ENCODE assay signal across 9 mouse cellular contexts in genomic region chr10:60280353-60280752, GRCm38 (mm10). TPM values are rescaled to one million over a fixed set of nuclear protein-coding genes. Genes with fewer than 3 reads are reported as not detected.
A peak's percentile ranks its signal among the peaks of the same experiment; 100 is the strongest.
DNase-seq lines count a peak whose midpoint lies in the region; ATAC-seq and TF ChIP-seq lines count a peak whose summit lies in the region.
"Had no signal": no experiment of that assay in that cellular context is flagged by ENCODE, and none has a peak within 500 bp of the region (broad histone marks: within the 10 kb centered on the region; RNA-seq: fewer than 3 reads in every experiment).

No protein-coding gene starts in this region.

- peaks cover 43% of the 10 kb centered on the region for H3K4me1 ChIP-seq in embryonic facial prominence, embryonic 14.5 days (ENCODE audit: control insufficient read depth, insufficient read depth, low read length)
- H3K4me1 ChIP-seq in intestine, postnatal 0 days (replicated peaks; ENCODE audit: control insufficient read depth, insufficient read depth, low read length): peaks cover 20% of the 10 kb centered on the region
- peaks cover 78% of the 10 kb centered on the region for H3K4me1 ChIP-seq in neural tube, embryonic 13.5 days (replicated peaks)

- DNase-seq in layer of hippocampus, adult 2 months (ENCODE audit: low spot score in 2 of 2): no peak
- no peak for DNase-seq in layer of hippocampus, adult 18-20 months (ENCODE audit: low spot score in 2 of 2)
- no peak for DNase-seq in embryonic facial prominence, embryonic 14.5 days (ENCODE audit: low spot score)
- no peak for DNase-seq in c-Kit-positive CD71-positive TER-119-positive erythroid progenitor cells, embryonic 14.5 days (ENCODE audit: low spot score)
- DNase-seq in layer of hippocampus, adult 9-10 months (ENCODE audit: low spot score): no peak
- DNase-seq: embryo, embryonic 11 days had no signal

- H3K4me2 ChIP-seq in embryonic facial prominence, embryonic 14.5 days (ENCODE audit: low read depth, low read length): peak overlapping the region; percentile 95
- peak overlapping the region; percentile 10; the same call in 1 of the 2 replicates for H3K4me2 ChIP-seq in intestine, postnatal 0 days (replicated peaks; ENCODE audit: low read depth)
- peak overlapping the region; percentile 84 for H3K4me2 ChIP-seq in neural tube, embryonic 13.5 days

- H3K27me3 ChIP-seq in embryonic facial prominence, embryonic 14.5 days (replicated peaks; ENCODE audit: control insufficient read depth, insufficient read depth, low read length): no peaks in the 10 kb centered on the region
- no peaks in the 10 kb centered on the region for H3K27me3 ChIP-seq in intestine, postnatal 0 days (replicated peaks; ENCODE audit: control insufficient read depth, insufficient read depth, low read length)
- no peaks in the 10 kb centered on the region for H3K27me3 ChIP-seq in neural tube, embryonic 13.5 days

- TF ChIP-seq CTCF in layer of hippocampus, adult 2 months (conservative IDR thresholded peaks at IDR 0.05): no peak
- no peak for TF ChIP-seq CTCF in intestine, postnatal 0 days (IDR thresholded peaks at IDR 0.05; ENCODE audit: low read depth)

- 90% methylated on average over 6 of the region's 6 CpGs for WGBS in embryonic facial prominence, embryonic 14.5 days
- 78% methylated on average over 6 of the region's 6 CpGs for WGBS in intestine, postnatal 0 days
- WGBS in neural tube, embryonic 13.5 days: 90% methylated on average over 6 of the region's 6 CpGs

- no peak for ATAC-seq in embryonic facial prominence, embryonic 14.5 days (ENCODE audit: low read depth)
- no peak for ATAC-seq in intestine, postnatal 0 days
- ATAC-seq in neural tube, embryonic 13.5 days (ENCODE audit: low read depth): no peak
- no peak for ATAC-seq in megakaryocyte progenitor cell, adult 5-6 weeks (replicated peaks; ENCODE audit: poor library complexity)

- H3K36me3 ChIP-seq in embryonic facial prominence, embryonic 14.5 days (ENCODE audit: control insufficient read depth, insufficient read depth, low read length): no peaks in the 10 kb centered on the region
- H3K36me3 ChIP-seq in intestine, postnatal 0 days (ENCODE audit: control insufficient read depth, insufficient read depth): no peaks in the 10 kb centered on the region; the same call in 1 of the 2 replicates
- peaks cover 3% of the 10 kb centered on the region; the same call in 1 of the 2 replicates for H3K36me3 ChIP-seq in neural tube, embryonic 13.5 days

- H3K4me3 ChIP-seq in layer of hippocampus, adult 2 months: peak overlapping the region; percentile 78
- 0 out of 2 replicates have a peak overlapping the region, but pooled peaks have one; percentile 3 for H3K4me3 ChIP-seq in embryonic facial prominence, embryonic 14.5 days (ENCODE audit: low read depth, low read length)
- H3K4me3 ChIP-seq in intestine, postnatal 0 days (ENCODE audit: low read depth, low read length): no peak overlapping the region
- peak overlapping the region; percentile 84; the same call in 1 of the 2 replicates for H3K4me3 ChIP-seq in neural tube, embryonic 13.5 days

- H3K9ac ChIP-seq in embryonic facial prominence, embryonic 14.5 days (ENCODE audit: low read depth, low read length): 0 out of 2 replicates have a peak overlapping the region, but pooled peaks have one; percentile 19
- no peak overlapping the region for H3K9ac ChIP-seq in intestine, postnatal 0 days (ENCODE audit: low read depth, low read length)
- no peak overlapping the region for H3K9ac ChIP-seq in neural tube, embryonic 13.5 days

- no peaks in the 10 kb centered on the region for H3K9me3 ChIP-seq in embryonic facial prominence, embryonic 14.5 days (ENCODE audit: control insufficient read depth, low read length)
- H3K9me3 ChIP-seq in intestine, postnatal 0 days (ENCODE audit: control insufficient read depth): no peaks in the 10 kb centered on the region
- no peaks in the 10 kb centered on the region for H3K9me3 ChIP-seq in neural tube, embryonic 13.5 days

- H3K27ac ChIP-seq in layer of hippocampus, adult 2 months: peak overlapping the region; percentile 99
- 0 out of 2 replicates have a peak overlapping the region, but pooled peaks have one; percentile 52 for H3K27ac ChIP-seq in embryonic facial prominence, embryonic 14.5 days (replicated peaks; ENCODE audit: low read depth, low read length)
- H3K27ac ChIP-seq in intestine, postnatal 0 days (ENCODE audit: low read depth, low read length): no peak overlapping the region
- no peak overlapping the region; the same call in 1 of the 2 replicates for H3K27ac ChIP-seq in neural tube, embryonic 13.5 days (replicated peaks)

RNA-seq across cellular contexts. Expression of gene Psap, which starts 2.9 kb away (rescaled TPM):
- total RNA-seq in layer of hippocampus, adult 2 months (2021): 1,000 to 10,000 TPM; 1,331 to 1,399 TPM
- total RNA-seq in layer of hippocampus, adult 18-20 months (2021): 1,000 to 10,000 TPM; 1,436 to 1,491 TPM
- polyA plus RNA-seq in embryonic facial prominence, embryonic 14.5 days (2014; fragmentation: Nextera tagmentation; extraction: Ambion mirVana): 124 and 134 TPM in 2 replicates
- 135 and 137 TPM in 2 replicates for polyA plus RNA-seq in intestine, postnatal 0 days (2015; fragmentation: Nextera tagmentation; extraction: Ambion mirVana)
- polyA plus RNA-seq in neural tube, embryonic 13.5 days (2015; fragmentation: Nextera tagmentation; extraction: Ambion mirVana): 136 and 140 TPM in 2 replicates
- 173 and 221 TPM in 2 replicates for total RNA-seq in megakaryocyte progenitor cell, adult 5-6 weeks (2015)
- 222 and 258 TPM in 2 replicates for total RNA-seq in megakaryocyte progenitor cell, adult 5-6 weeks (2017)

Comparison
In these comparisons a context has a peak if more than half of its experiments do, and no peak if none do; other contexts are left out.
1. H3K27ac ChIP-seq: peak in layer of hippocampus, adult 2 months (single experiment) and embryonic facial prominence, embryonic 14.5 days (single experiment); none in intestine, postnatal 0 days (single experiment) and neural tube, embryonic 13.5 days (single experiment).
2. H3K4me2 ChIP-seq: peak in every context shown above with its lines; median percentile 95 in embryonic facial prominence, embryonic 14.5 days; 84 in neural tube, embryonic 13.5 days; 10 in intestine, postnatal 0 days.
3. RNA of gene Psap, which starts 2.9 kb away (total RNA-seq): 1,436 to 1,491 TPM in layer of hippocampus, adult 18-20 months and 1,331 to 1,399 TPM in layer of hippocampus, adult 2 months; 173 to 258 TPM in megakaryocyte progenitor cell, adult 5-6 weeks; every median in the first group is over 4 times any median in the second.